Mouse (Mus musculus): Measurements from ENCODE around the gene Sipa1l2. TPM values are rescaled to one million over a fixed set of nuclear protein-coding genes. Genes with fewer than 3 reads are reported as not detected.
A peak's percentile ranks its signal among the peaks of the same experiment; 100 is the strongest.

Gene Sipa1l2
- total RNA-seq, 2 experiments from 2014 or later, result 29.1 to 36.5 TPM

GRCm38 (mm10) chr8:125513242-125513866 lies 56.3 kb downstream of the Sipa1l2 start:
- no peak for DNase-seq

GRCm38 (mm10) chr8:125512561-125512960 lies 57.0 kb downstream of the Sipa1l2 start:
- DNase-seq, result no peak

GRCm38 (mm10) chr8:125510861-125511668 lies 58.5 kb downstream of the Sipa1l2 start:
- no peak for DNase-seq

- DNase-seq, result peak; percentile 84
Measured at GRCm38 (mm10) chr8:125509776-125510175, 59.8 kb downstream of the Sipa1l2 start.

GRCm38 (mm10) chr8:125509175-125509574 lies 60.4 kb downstream of the Sipa1l2 start:
- peak; percentile 73 for DNase-seq

GRCm38 (mm10) chr8:125507291-125507690 lies 62.3 kb downstream of the Sipa1l2 start:
- no peak for DNase-seq

- no peak for DNase-seq
Measured at GRCm38 (mm10) chr8:125504605-125505257, 64.9 kb downstream of the Sipa1l2 start.

GRCm38 (mm10) chr8:125503808-125504207 lies 65.8 kb downstream of the Sipa1l2 start:
- DNase-seq, result no peak

- DNase-seq, result no peak
Measured at GRCm38 (mm10) chr8:125502828-125503227, 66.8 kb downstream of the Sipa1l2 start.

- no peak for DNase-seq
Measured at GRCm38 (mm10) chr8:125500005-125500404, 69.6 kb downstream of the Sipa1l2 start.

GRCm38 (mm10) chr8:125498508-125498907 lies 71.1 kb downstream of the Sipa1l2 start:
- no peak for DNase-seq

GRCm38 (mm10) chr8:125495545-125495944 lies 74.1 kb downstream of the Sipa1l2 start:
- no peak for DNase-seq

GRCm38 (mm10) chr8:125493254-125493815 lies 76.3 kb downstream of the Sipa1l2 start:
- DNase-seq, result no peak

- peak; percentile 42 for DNase-seq
Measured at GRCm38 (mm10) chr8:125492416-125492815, 77.2 kb downstream of the Sipa1l2 start.

- DNase-seq, result no peak
Measured at GRCm38 (mm10) chr8:125488747-125489146, 80.9 kb downstream of the Sipa1l2 start.

GRCm38 (mm10) chr8:125485715-125486114 lies 83.9 kb downstream of the Sipa1l2 start:
- DNase-seq, result no peak

GRCm38 (mm10) chr8:125484530-125485196 lies 84.9 kb downstream of the Sipa1l2 start:
- DNase-seq, result no peak

- DNase-seq, result peak; percentile 22
Measured at GRCm38 (mm10) chr8:125482491-125483096, 87.0 kb downstream of the Sipa1l2 start.

GRCm38 (mm10) chr8:125474876-125475275 lies 94.7 kb downstream of the Sipa1l2 start:
- peak; percentile 71 for DNase-seq

- no peak for DNase-seq
Measured at GRCm38 (mm10) chr8:125471374-125471773, 98.2 kb downstream of the Sipa1l2 start.

GRCm38 (mm10) chr8:125465156-125465821 lies 104.3 kb downstream of the Sipa1l2 start:
- no peak for DNase-seq

All from adrenal gland, postnatal 10 days (tissue).